Mouse (Mus musculus) limb, embryonic 13.5 days (tissue): Measurements from ENCODE around the gene Arl10. TPM values are rescaled to one million over a fixed set of nuclear protein-coding genes. Genes with fewer than 3 reads are reported as not detected.

Source experiments
- ATAC-seq: fragments of 200-750 bp; cut with Nextera tagmentation; 2 replicates; pipeline ENCODE4 v1.8.0; 2017; ENCODE audit warnings: low read depth, moderate number of reproducible peaks, moderate TSS enrichment; ENCODE audit not compliant: low FRiP score
- H3K27ac ChIP-seq: fragments of 300-500 bp; sonication (generic); 2 replicates; pipeline ENCODE4 v1.5.1; 2015; ENCODE audit warnings: inconsistent platforms, mild to moderate bottlenecking, moderate library complexity
- H3K27me3 ChIP-seq: fragments of 300-500 bp; sonication (generic); 2 replicates; pipeline ENCODE4 v1.6.1; 2015; ENCODE audit warnings: mild to moderate bottlenecking, inconsistent platforms
- H3K36me3 ChIP-seq: fragments of 300-500 bp; sonication (generic); 2 replicates; pipeline ENCODE4 v1.6.1; 2015; ENCODE audit warnings: inconsistent platforms, mild to moderate bottlenecking, moderate library complexity
- H3K4me1 ChIP-seq: fragments of 300-500 bp; sonication (generic); 2 replicates; pipeline ENCODE4 v1.6.1; 2015; ENCODE audit warnings: inconsistent platforms
- H3K4me2 ChIP-seq: fragments of 300-500 bp; sonication (generic); replicated peaks from 2 replicates; pipeline ENCODE4 v1.6.1; 2015; ENCODE audit warnings: inconsistent platforms, mild to moderate bottlenecking, moderate library complexity
- H3K4me3 ChIP-seq: fragments of 300-500 bp; sonication (generic); 2 replicates; pipeline ENCODE4 v1.5.1; 2015; ENCODE audit warnings: moderate library complexity, mild to moderate bottlenecking, inconsistent platforms
- H3K9ac ChIP-seq: fragments of 300-500 bp; sonication (generic); 2 replicates; pipeline ENCODE4 v1.6.1; 2015; ENCODE audit warnings: mild to moderate bottlenecking, inconsistent platforms
- H3K9me3 ChIP-seq: fragments of 300-500 bp; sonication (generic); 2 replicates; pipeline ENCODE4 v1.6.1; 2016; ENCODE audit warnings: inconsistent platforms
- WGBS: fragments of 180-500 bp; shearing (Covaris S2); methylation state at CpG from one replicate; pipeline ENCODE4 v1.1.7; 2015; 5-methylcytosine and 5-hydroxymethylcytosine counted together
- polyA plus RNA-seq: library from polyadenylated mRNA; unstranded; fragments of >200 nt; fragmentation: Nextera tagmentation; extraction: Ambion mirVana; gene quantifications from 2 replicates; pipeline ENCODE4 v1.2.1, GENCODE M21; 2015

The Arl10 gene
- polyA plus RNA-seq, 1 experiment from 2014 or later, result 33.6 TPM

GRCm38 (mm10) chr13:54589414-54589995 lies 14.7 kb downstream of the Arl10 start:
- peak overlapping the region; percentile 93 for H3K4me3 ChIP-seq
- WGBS, result 1% methylated on average over 24 of the region's 24 CpGs
- H3K4me1 ChIP-seq, result peaks cover 23% of the 10 kb centered on the region
- peak overlapping the region; percentile 73 for H3K9ac ChIP-seq
- peak overlapping the region; percentile 70 for H3K4me2 ChIP-seq
- no peaks in the 10 kb centered on the region for H3K9me3 ChIP-seq
- peak; percentile 26; the same call in 1 of the 2 replicates for ATAC-seq
- H3K27me3 ChIP-seq, result no peaks in the 10 kb centered on the region
- peaks cover 54% of the 10 kb centered on the region for H3K36me3 ChIP-seq
- H3K27ac ChIP-seq, result peak overlapping the region; percentile 39; the same call in 1 of the 2 replicates

- H3K27ac ChIP-seq, result peak within 1 kb of the TSS; percentile 90
- H3K4me3 ChIP-seq, result peak within 1 kb of the TSS; percentile 93
- H3K9me3 ChIP-seq, result no peaks in the 10 kb centered on the region
- peak; percentile 99 for ATAC-seq
- peak within 1 kb of the TSS; percentile 70 for H3K4me2 ChIP-seq
- under 1% methylated on average over 51 of the region's 51 CpGs for WGBS
- H3K27me3 ChIP-seq, result no peaks in the 10 kb centered on the region
- H3K9ac ChIP-seq, result peak within 1 kb of the TSS; percentile 91
- peaks cover 49% of the 10 kb centered on the region for H3K36me3 ChIP-seq
- H3K4me1 ChIP-seq, result peaks cover 23% of the 10 kb centered on the region
These were observed 15.5 kb downstream of the Arl10 start, which contains the start of the genes Nop16 and Higd2a for GRCm38 (mm10) chr13:54589996-54590951. Gene Nop16, minus strand, starts transcription at chr13:54590090. Gene Higd2a, plus strand, starts transcription at chr13:54590207.

- 89% methylated on average over 8 of the region's 8 CpGs for WGBS
- Histone ChIP-seq H3K4me3 (peak overlapping the region; percentile 93), H3K27ac (no peak overlapping the region), H3K9ac (0 out of 2 replicates have a peak overlapping the region, but pooled peaks have one; percentile 91), H3K9me3 (no peaks in the 10 kb centered on the region), H3K4me1 (peaks cover 29% of the 10 kb centered on the region), H3K36me3 (peaks cover 38% of the 10 kb centered on the region), H3K27me3 (no peaks in the 10 kb centered on the region), H3K4me2 (peak overlapping the region; percentile 70)
- ATAC-seq, result no peak
These were observed 17.1 kb downstream of the Arl10 start for GRCm38 (mm10) chr13:54591776-54592356.

- H3K4me1 ChIP-seq, result peaks cover 25% of the 10 kb centered on the region
- H3K27me3 ChIP-seq, result no peaks in the 10 kb centered on the region
- H3K36me3 ChIP-seq, result peaks cover 35% of the 10 kb centered on the region
- no peak overlapping the region for H3K4me3 ChIP-seq
- ATAC-seq, result no peak
- no peak overlapping the region for H3K4me2 ChIP-seq
- H3K9me3 ChIP-seq, result no peaks in the 10 kb centered on the region
- no peak overlapping the region for H3K9ac ChIP-seq
- no peak overlapping the region for H3K27ac ChIP-seq
- WGBS, result 87% methylated on average over 11 of the region's 11 CpGs
These were observed 18.8 kb downstream of the Arl10 start for GRCm38 (mm10) chr13:54593617-54594016.

GRCm38 (mm10) chr13:54596107-54596690 lies 21.4 kb downstream of the Arl10 start:
- Histone ChIP-seq H3K36me3 (peaks cover 48% of the 10 kb centered on the region), H3K9ac (0 out of 2 replicates have a peak overlapping the region, but pooled peaks have one; percentile 4), H3K27me3 (no peaks in the 10 kb centered on the region), H3K27ac (no peak overlapping the region; the same call in 1 of the 2 replicates), H3K4me1 (peaks cover 15% of the 10 kb centered on the region), H3K4me3 (no peak overlapping the region), H3K9me3 (no peaks in the 10 kb centered on the region), H3K4me2 (no peak overlapping the region)
- WGBS, result 77% methylated on average over 8 of the region's 8 CpGs
- no peak for ATAC-seq

- ATAC-seq, result no peak
- WGBS, result 52% methylated on average over 5 of the region's 5 CpGs
These were observed 22.1 kb downstream of the Arl10 start for GRCm38 (mm10) chr13:54596870-54597269.

GRCm38 (mm10) chr13:54598622-54599143 lies 23.9 kb downstream of the Arl10 start:
- WGBS, result 90% methylated on average over 12 of the region's 12 CpGs
- no peaks in the 10 kb centered on the region for H3K9me3 ChIP-seq

More at GRCm38 (mm10) chr13:54596870-54597269, 22.1 kb downstream of the Arl10 start:
- Histone ChIP-seq H3K27me3 (no peaks in the 10 kb centered on the region), H3K9ac (0 out of 2 replicates have a peak overlapping the region, but pooled peaks have one; percentile 4), H3K36me3 (peaks cover 48% of the 10 kb centered on the region), H3K4me1 (peaks cover 8% of the 10 kb centered on the region; the same call in 1 of the 2 replicates), H3K27ac (peak overlapping the region; percentile 33; the same call in 1 of the 2 replicates), H3K4me3 (no peak overlapping the region), H3K4me2 (no peak overlapping the region), H3K9me3 (no peaks in the 10 kb centered on the region)

GRCm38 (mm10) chr13:54602639-54603111 lies 27.9 kb downstream of the Arl10 start:
- Histone ChIP-seq H3K9me3 (no peaks in the 10 kb centered on the region), H3K4me1 (peaks cover 28% of the 10 kb centered on the region), H3K27ac (no peak overlapping the region; the same call in 1 of the 2 replicates), H3K4me3 (no peak overlapping the region), H3K27me3 (no peaks in the 10 kb centered on the region), H3K36me3 (peaks cover 22% of the 10 kb centered on the region), H3K9ac (peak overlapping the region; percentile 13; the same call in 1 of the 2 replicates), H3K4me2 (no peak overlapping the region)
- WGBS, result 11% methylated on average over 3 of the region's 3 CpGs
- no peak for ATAC-seq

More at GRCm38 (mm10) chr13:54598622-54599143, 23.9 kb downstream of the Arl10 start:
- H3K4me2 ChIP-seq, result no peak overlapping the region
- H3K4me1 ChIP-seq, result peaks cover 23% of the 10 kb centered on the region
- ATAC-seq, result no peak
- H3K9ac ChIP-seq, result no peak overlapping the region
- no peak overlapping the region for H3K27ac ChIP-seq
- H3K4me3 ChIP-seq, result no peak overlapping the region
- peaks cover 40% of the 10 kb centered on the region for H3K36me3 ChIP-seq
- no peaks in the 10 kb centered on the region for H3K27me3 ChIP-seq

GRCm38 (mm10) chr13:54603501-54603900 lies 28.7 kb downstream of the Arl10 start:
- H3K9ac ChIP-seq, result no peak overlapping the region
- no peak overlapping the region for H3K4me2 ChIP-seq
- ATAC-seq, result no peak
- peaks cover 15% of the 10 kb centered on the region for H3K36me3 ChIP-seq
- no peaks in the 10 kb centered on the region for H3K27me3 ChIP-seq
- H3K4me3 ChIP-seq, result no peak overlapping the region
- peak overlapping the region; percentile 39; the same call in 1 of the 2 replicates for H3K27ac ChIP-seq
- H3K9me3 ChIP-seq, result no peaks in the 10 kb centered on the region
- peaks cover 28% of the 10 kb centered on the region for H3K4me1 ChIP-seq

- Histone ChIP-seq H3K27ac (peak overlapping the region; percentile 39; the same call in 1 of the 2 replicates), H3K4me3 (no peak overlapping the region), H3K4me1 (peaks cover 35% of the 10 kb centered on the region), H3K36me3 (peaks cover 8% of the 10 kb centered on the region), H3K27me3 (peaks cover 6% of the 10 kb centered on the region; the same call in 1 of the 2 replicates), H3K4me2 (no peak overlapping the region), H3K9ac (peak overlapping the region; percentile 25; the same call in 1 of the 2 replicates), H3K9me3 (no peaks in the 10 kb centered on the region)
- ATAC-seq, result no peak
- 65% methylated on average over 4 of the region's 4 CpGs for WGBS
These were observed 29.4 kb downstream of the Arl10 start for GRCm38 (mm10) chr13:54604221-54604620.

GRCm38 (mm10) chr13:54605426-54605825 lies 30.6 kb downstream of the Arl10 start:
- Histone ChIP-seq H3K4me1 (peaks cover 36% of the 10 kb centered on the region), H3K9me3 (no peaks in the 10 kb centered on the region), H3K36me3 (no peaks in the 10 kb centered on the region; the same call in 1 of the 2 replicates), H3K27ac (no peak overlapping the region), H3K9ac (no peak overlapping the region), H3K4me2 (no peak overlapping the region), H3K4me3 (no peak overlapping the region), H3K27me3 (peaks cover 10% of the 10 kb centered on the region; the same call in 1 of the 2 replicates)
- 81% methylated on average over 5 of the region's 5 CpGs for WGBS
- ATAC-seq, result no peak
